Mouse (Mus musculus): ENCODE measurements at regions not wholly inside any gene's neighbourhood (a gene's known extent, or its start where the extent isn't known, plus 50 kb on each side); places are given as distances from the start of the nearest gene placed in this dataset.
"Not testable (repeated sequence)": the region's sequence is repeated elsewhere in the genome, so short reads cannot be mapped to it uniquely, and the experiment has no call there.

GRCm38 (mm10) chr17:13556060-13556660, 201.8 kb downstream of the Tcp10c start:
- WGBS = 68% methylated on average over 16 of the region's 16 CpGs
- H3K36me3 ChIP-seq (ENCODE audit: control insufficient read depth, insufficient read depth, low read length); H3K4me1 ChIP-seq (ENCODE audit: control insufficient read depth, insufficient read depth, low read length); H3K9ac ChIP-seq (ENCODE audit: low read length); H3K9me3 ChIP-seq (replicated peaks; ENCODE audit: control insufficient read depth, low read length); H3K4me3 ChIP-seq (replicated peaks; ENCODE audit: low read length); H3K27me3 ChIP-seq (ENCODE audit: control insufficient read depth, insufficient read depth, low read length); H3K4me2 ChIP-seq (ENCODE audit: low read depth, low read length): not testable (repeated sequence)
- peak; percentile 32; the same call in 1 of the 2 replicates for ATAC-seq (ENCODE audit: insufficient read depth, low FRiP score)
- H3K27ac ChIP-seq (ENCODE audit: low read length) = peak overlapping the region; percentile 90; the same call in 1 of the 2 replicates

- no peak overlapping the region for H3K4me2 ChIP-seq (ENCODE audit: low read depth, low read length)
- H3K9ac ChIP-seq (ENCODE audit: low read length) = no peak overlapping the region
- H3K27ac ChIP-seq (ENCODE audit: low read length) = no peak overlapping the region
- no peak for ATAC-seq (ENCODE audit: insufficient read depth, low FRiP score)
- no peak overlapping the region for H3K4me3 ChIP-seq (replicated peaks; ENCODE audit: low read length)
- no peaks in the 10 kb centered on the region for H3K36me3 ChIP-seq (ENCODE audit: control insufficient read depth, insufficient read depth, low read length)
- no peaks in the 10 kb centered on the region for H3K27me3 ChIP-seq (ENCODE audit: control insufficient read depth, insufficient read depth, low read length)
- H3K4me1 ChIP-seq (ENCODE audit: control insufficient read depth, insufficient read depth, low read length) = 0 out of 2 replicates have a peak, but pooled peaks cover 3% of the 10 kb centered on the region
- no peaks in the 10 kb centered on the region for H3K9me3 ChIP-seq (replicated peaks; ENCODE audit: control insufficient read depth, low read length)
- WGBS = 60% methylated on average over 3 of the region's 3 CpGs
These were observed 201.5 kb upstream of the Afdn start for GRCm38 (mm10) chr17:13558863-13559262.

- no peak for ATAC-seq (ENCODE audit: insufficient read depth, low FRiP score)
- H3K4me1 ChIP-seq (ENCODE audit: control insufficient read depth, insufficient read depth, low read length) = no peaks in the 10 kb centered on the region
- 68% methylated on average over 8 of the region's 8 CpGs for WGBS
These were observed 199.0 kb upstream of the Afdn start for GRCm38 (mm10) chr17:13561342-13561741.

GRCm38 (mm10) chr17:13562974-13563373, 197.4 kb upstream of the Afdn start:
- ATAC-seq (ENCODE audit: insufficient read depth, low FRiP score) = no peak
- Histone ChIP-seq H3K9ac (ENCODE audit: low read length) (no peak overlapping the region), H3K36me3 (ENCODE audit: control insufficient read depth, insufficient read depth, low read length) (no peaks in the 10 kb centered on the region), H3K27ac (ENCODE audit: low read length) (no peak overlapping the region), H3K9me3 (replicated peaks; ENCODE audit: control insufficient read depth, low read length) (no peaks in the 10 kb centered on the region), H3K4me1 (ENCODE audit: control insufficient read depth, insufficient read depth, low read length) (no peaks in the 10 kb centered on the region), H3K27me3 (ENCODE audit: control insufficient read depth, insufficient read depth, low read length) (no peaks in the 10 kb centered on the region), H3K4me3 (replicated peaks; ENCODE audit: low read length) (no peak overlapping the region), H3K4me2 (ENCODE audit: low read depth, low read length) (no peak overlapping the region)
- 72% methylated on average over 2 of the region's 2 CpGs for WGBS

More at GRCm38 (mm10) chr17:13561342-13561741, 199.0 kb upstream of the Afdn start:
- H3K9ac ChIP-seq (ENCODE audit: low read length) = no peak overlapping the region
- H3K4me3 ChIP-seq (replicated peaks; ENCODE audit: low read length) = no peak overlapping the region
- H3K9me3 ChIP-seq (replicated peaks; ENCODE audit: control insufficient read depth, low read length) = no peaks in the 10 kb centered on the region
- H3K27me3 ChIP-seq (ENCODE audit: control insufficient read depth, insufficient read depth, low read length) = no peaks in the 10 kb centered on the region
- no peak overlapping the region for H3K27ac ChIP-seq (ENCODE audit: low read length)
- H3K36me3 ChIP-seq (ENCODE audit: control insufficient read depth, insufficient read depth, low read length) = no peaks in the 10 kb centered on the region
- no peak overlapping the region for H3K4me2 ChIP-seq (ENCODE audit: low read depth, low read length)

GRCm38 (mm10) chr17:13564800-13565199, 195.5 kb upstream of the Afdn start:
- no peaks in the 10 kb centered on the region for H3K4me1 ChIP-seq (ENCODE audit: control insufficient read depth, insufficient read depth, low read length)
- H3K36me3 ChIP-seq (ENCODE audit: control insufficient read depth, insufficient read depth, low read length) = no peaks in the 10 kb centered on the region
- H3K27me3 ChIP-seq (ENCODE audit: control insufficient read depth, insufficient read depth, low read length) = no peaks in the 10 kb centered on the region
- H3K9ac ChIP-seq (ENCODE audit: low read length) = no peak overlapping the region
- H3K27ac ChIP-seq (ENCODE audit: low read length) = no peak overlapping the region
- H3K4me2 ChIP-seq (ENCODE audit: low read depth, low read length) = no peak overlapping the region
- no peak overlapping the region for H3K4me3 ChIP-seq (replicated peaks; ENCODE audit: low read length)
- WGBS = 86% methylated on average over 7 of the region's 7 CpGs
- ATAC-seq (ENCODE audit: insufficient read depth, low FRiP score) = no peak
- no peaks in the 10 kb centered on the region for H3K9me3 ChIP-seq (replicated peaks; ENCODE audit: control insufficient read depth, low read length)

- ATAC-seq (ENCODE audit: insufficient read depth, low FRiP score) = peak; percentile 59; the same call in 1 of the 2 replicates
- WGBS = 63% methylated on average over 7 of the region's 7 CpGs
- no peaks in the 10 kb centered on the region for H3K36me3 ChIP-seq (ENCODE audit: control insufficient read depth, insufficient read depth, low read length)
These were observed 193.7 kb upstream of the Afdn start for GRCm38 (mm10) chr17:13566680-13567079.

GRCm38 (mm10) chr17:13567183-13567582, 193.2 kb upstream of the Afdn start:
- 79% methylated on average over 3 of the region's 3 CpGs for WGBS
- no peaks in the 10 kb centered on the region for H3K36me3 ChIP-seq (ENCODE audit: control insufficient read depth, insufficient read depth, low read length)
- no peaks in the 10 kb centered on the region for H3K27me3 ChIP-seq (ENCODE audit: control insufficient read depth, insufficient read depth, low read length)
- no peak overlapping the region for H3K4me2 ChIP-seq (ENCODE audit: low read depth, low read length)
- H3K4me3 ChIP-seq (replicated peaks; ENCODE audit: low read length) = no peak overlapping the region
- ATAC-seq (ENCODE audit: insufficient read depth, low FRiP score) = peak; percentile 14; the same call in 1 of the 2 replicates
- H3K9me3 ChIP-seq (replicated peaks; ENCODE audit: control insufficient read depth, low read length) = no peaks in the 10 kb centered on the region
- H3K27ac ChIP-seq (ENCODE audit: low read length) = peak overlapping the region; percentile 60
- no peak overlapping the region for H3K9ac ChIP-seq (ENCODE audit: low read length)
- H3K4me1 ChIP-seq (ENCODE audit: control insufficient read depth, insufficient read depth, low read length) = no peaks in the 10 kb centered on the region

More at GRCm38 (mm10) chr17:13566680-13567079, 193.7 kb upstream of the Afdn start:
- Histone ChIP-seq H3K4me2 (ENCODE audit: low read depth, low read length) (no peak overlapping the region), H3K4me1 (ENCODE audit: control insufficient read depth, insufficient read depth, low read length) (no peaks in the 10 kb centered on the region), H3K27me3 (ENCODE audit: control insufficient read depth, insufficient read depth, low read length) (no peaks in the 10 kb centered on the region), H3K9me3 (replicated peaks; ENCODE audit: control insufficient read depth, low read length) (no peaks in the 10 kb centered on the region), H3K27ac (ENCODE audit: low read length) (peak overlapping the region; percentile 83), H3K4me3 (replicated peaks; ENCODE audit: low read length) (no peak overlapping the region), H3K9ac (ENCODE audit: low read length) (no peak overlapping the region)

GRCm38 (mm10) chr17:13570796-13571195, 189.5 kb upstream of the Afdn start:
- Histone ChIP-seq H3K9ac (ENCODE audit: low read length) (no peak overlapping the region), H3K27ac (ENCODE audit: low read length) (no peak overlapping the region), H3K4me3 (replicated peaks; ENCODE audit: low read length) (no peak overlapping the region), H3K4me1 (ENCODE audit: control insufficient read depth, insufficient read depth, low read length) (0 out of 2 replicates have a peak, but pooled peaks cover 4% of the 10 kb centered on the region), H3K27me3 (ENCODE audit: control insufficient read depth, insufficient read depth, low read length) (no peaks in the 10 kb centered on the region), H3K9me3 (replicated peaks; ENCODE audit: control insufficient read depth, low read length) (no peaks in the 10 kb centered on the region), H3K4me2 (ENCODE audit: low read depth, low read length) (no peak overlapping the region), H3K36me3 (ENCODE audit: control insufficient read depth, insufficient read depth, low read length) (no peaks in the 10 kb centered on the region)
- WGBS = 68% methylated on average over 5 of the region's 5 CpGs
- no peak for ATAC-seq (ENCODE audit: insufficient read depth, low FRiP score)

- Histone ChIP-seq H3K4me2 (ENCODE audit: low read depth, low read length) (no peak overlapping the region), H3K4me1 (ENCODE audit: control insufficient read depth, insufficient read depth, low read length) (0 out of 2 replicates have a peak, but pooled peaks cover 4% of the 10 kb centered on the region), H3K27ac (ENCODE audit: low read length) (peak overlapping the region; percentile 62; the same call in 1 of the 2 replicates), H3K4me3 (replicated peaks; ENCODE audit: low read length) (no peak overlapping the region), H3K9me3 (replicated peaks; ENCODE audit: control insufficient read depth, low read length) (no peaks in the 10 kb centered on the region), H3K27me3 (ENCODE audit: control insufficient read depth, insufficient read depth, low read length) (no peaks in the 10 kb centered on the region), H3K36me3 (ENCODE audit: control insufficient read depth, insufficient read depth, low read length) (no peaks in the 10 kb centered on the region), H3K9ac (ENCODE audit: low read length) (no peak overlapping the region)
- peak; percentile 69; the same call in 1 of the 2 replicates for ATAC-seq (ENCODE audit: insufficient read depth, low FRiP score)
- WGBS = 59% methylated on average over 8 of the region's 8 CpGs
These were observed 188.0 kb upstream of the Afdn start for GRCm38 (mm10) chr17:13572204-13572833.

All from stomach, embryonic 16.5 days (tissue).